Mouse (Mus musculus): ENCODE measurements at regions not wholly inside any gene's neighbourhood (a gene's known extent, or its start where the extent isn't known, plus 50 kb on each side); places are given as distances from the start of the nearest gene placed in this dataset.

DNA sequence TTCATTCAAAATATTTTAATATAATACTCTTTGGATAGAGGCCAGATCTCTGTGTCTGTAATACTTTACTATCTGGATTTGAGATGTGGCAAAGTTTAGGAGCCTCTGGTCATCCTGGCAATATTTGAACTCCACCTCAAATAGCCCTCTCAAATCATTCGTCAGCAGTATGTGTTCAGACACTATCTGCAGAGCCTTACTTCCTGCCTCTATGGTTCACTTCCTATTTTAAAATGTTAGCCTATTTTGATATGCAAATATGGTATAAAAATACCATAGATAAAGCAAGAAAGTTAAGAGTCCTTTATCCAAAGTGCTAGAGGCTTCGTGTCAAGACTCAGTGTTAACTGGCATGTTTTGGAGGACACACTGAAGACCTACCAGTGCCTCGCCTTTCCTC, 334.6 kb downstream of the Sv2b start:
- no peak overlapping the region for H3K4me3 ChIP-seq
- H3K36me3 ChIP-seq = no peaks in the 10 kb centered on the region
- H3K4me1 ChIP-seq = no peaks in the 10 kb centered on the region
- 81% methylated on average over 3 of the region's 3 CpGs for WGBS
- H3K27ac ChIP-seq = no peak overlapping the region
- no peaks in the 10 kb centered on the region for H3K9me3 ChIP-seq
- H3K4me2 ChIP-seq = no peak overlapping the region
- no peak overlapping the region for H3K9ac ChIP-seq
- no peak for ATAC-seq (ENCODE audit: insufficient number of reproducible peaks, insufficient read depth, low FRiP score, low TSS enrichment, low read depth)
- no peaks in the 10 kb centered on the region for H3K27me3 ChIP-seq

DNA sequence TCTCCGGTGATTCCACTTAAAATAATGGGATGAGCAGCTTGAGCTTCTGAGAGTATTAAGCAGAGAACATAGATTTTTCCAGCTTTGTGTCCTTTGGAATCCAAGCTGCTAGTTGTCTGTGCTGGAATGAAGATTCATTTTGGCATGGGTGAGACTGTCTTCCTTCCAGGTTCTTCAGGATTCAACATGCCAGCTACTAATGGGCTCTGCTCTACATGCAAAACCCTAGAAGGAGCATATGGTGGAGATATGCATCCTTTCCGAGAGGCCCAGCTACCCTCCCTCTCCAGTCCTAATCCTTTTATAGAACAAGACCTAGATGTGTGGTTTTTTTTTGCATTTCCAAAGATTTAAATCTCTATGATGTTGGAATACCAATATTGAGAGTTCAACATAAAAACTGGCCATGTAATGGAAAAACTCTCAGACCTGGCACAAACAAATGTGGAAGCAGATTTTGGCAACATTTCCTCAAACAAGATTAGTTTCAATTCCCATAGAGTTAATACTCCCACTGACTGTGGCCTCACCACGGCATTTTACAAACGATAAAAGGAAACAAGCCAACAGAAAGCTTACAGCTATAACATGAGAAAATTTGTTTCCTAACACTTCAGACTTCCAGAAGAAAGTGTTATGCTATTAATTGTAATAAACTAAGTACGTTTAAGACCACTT, 364.5 kb downstream of the Sv2b start:
- no peak for ATAC-seq (ENCODE audit: insufficient number of reproducible peaks, insufficient read depth, low FRiP score, low TSS enrichment, low read depth)
- H3K9me3 ChIP-seq = no peaks in the 10 kb centered on the region
- no peaks in the 10 kb centered on the region for H3K27me3 ChIP-seq
- no peak overlapping the region for H3K4me3 ChIP-seq
- no peak overlapping the region for H3K4me2 ChIP-seq
- H3K9ac ChIP-seq = no peak overlapping the region
- H3K4me1 ChIP-seq = 0 out of 2 replicates have a peak, but pooled peaks cover under 1% of the 10 kb centered on the region
- H3K27ac ChIP-seq = no peak overlapping the region
- H3K36me3 ChIP-seq = no peaks in the 10 kb centered on the region
- 72% methylated on average over 5 of the region's 5 CpGs for WGBS

DNA sequence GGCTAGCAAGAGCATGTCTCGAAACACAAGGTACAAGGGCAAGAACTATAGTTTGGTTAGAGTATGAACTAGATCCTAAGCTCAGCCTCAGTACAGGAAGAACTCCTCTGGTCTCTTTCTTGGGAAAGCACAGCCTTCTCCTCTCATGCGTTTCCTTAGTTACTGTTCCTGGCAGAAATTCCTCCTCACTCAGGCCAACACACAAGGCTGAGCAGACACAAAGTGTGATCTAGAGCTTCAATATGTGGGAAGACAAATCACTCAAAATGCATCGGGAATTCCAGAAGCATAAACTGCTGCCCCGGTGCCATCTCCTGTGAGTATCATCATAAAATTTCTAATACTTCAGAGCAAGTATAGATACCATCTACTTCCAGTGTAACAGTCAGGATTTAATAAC, 366.1 kb downstream of the Sv2b start:
- Histone ChIP-seq H3K27me3 (no peaks in the 10 kb centered on the region), H3K27ac (no peak overlapping the region), H3K36me3 (no peaks in the 10 kb centered on the region), H3K9ac (no peak overlapping the region), H3K4me2 (no peak overlapping the region), H3K4me1 (no peaks in the 10 kb centered on the region), H3K9me3 (no peaks in the 10 kb centered on the region), H3K4me3 (no peak overlapping the region)
- WGBS = 84% methylated on average over 4 of the region's 4 CpGs
- no peak for ATAC-seq (ENCODE audit: insufficient number of reproducible peaks, insufficient read depth, low FRiP score, low TSS enrichment, low read depth)

- H3K27ac ChIP-seq = no peak overlapping the region
- no peak overlapping the region for H3K4me3 ChIP-seq
- H3K4me1 ChIP-seq = no peaks in the 10 kb centered on the region
- no peaks in the 10 kb centered on the region for H3K27me3 ChIP-seq
- H3K9ac ChIP-seq = no peak overlapping the region
- no peaks in the 10 kb centered on the region for H3K36me3 ChIP-seq
- ATAC-seq (ENCODE audit: insufficient number of reproducible peaks, insufficient read depth, low FRiP score, low TSS enrichment, low read depth) = no peak
- no peaks in the 10 kb centered on the region for H3K9me3 ChIP-seq
- no peak overlapping the region for H3K4me2 ChIP-seq
- 37% methylated on average over 3 of the region's 3 CpGs for WGBS
Observed at GRCm38 (mm10) chr7:74942146-74942545, 366.9 kb downstream of the Sv2b start.

DNA sequence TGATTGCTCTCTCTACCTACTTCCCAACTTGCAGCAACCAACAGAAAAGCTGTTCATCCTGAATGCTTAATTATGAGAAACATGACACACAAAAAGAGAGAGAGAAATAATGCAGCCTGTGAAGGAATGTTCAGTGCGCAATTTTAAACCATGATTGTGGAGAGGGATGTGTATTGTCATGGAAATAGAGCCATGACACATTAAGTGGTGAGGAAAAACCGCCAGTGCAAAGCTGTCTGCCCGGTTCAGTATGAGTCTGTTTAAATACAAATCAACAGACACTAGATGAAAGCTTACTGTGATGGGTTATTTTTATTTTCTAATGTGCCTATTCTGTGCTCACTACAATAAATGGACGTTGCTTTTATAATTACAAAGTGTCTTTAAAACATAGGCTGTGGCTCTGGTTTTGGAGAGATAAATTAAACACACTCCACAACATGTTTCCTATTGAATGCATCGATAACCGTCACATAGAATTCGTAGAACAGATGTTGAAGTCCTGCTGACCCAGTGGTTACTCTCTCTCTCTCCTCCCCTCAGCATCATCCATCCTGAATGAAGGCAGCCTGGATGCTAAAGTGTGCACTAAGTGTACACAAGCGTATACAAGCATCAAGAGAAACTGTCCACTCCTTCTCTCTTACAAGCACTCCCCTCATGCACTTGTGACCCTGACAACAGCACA, 374.7 kb upstream of the Slco3a1 start:
- 47% methylated on average over 8 of the region's 8 CpGs for WGBS
- Histone ChIP-seq H3K9me3 (no peaks in the 10 kb centered on the region), H3K4me2 (no peak overlapping the region), H3K27me3 (no peaks in the 10 kb centered on the region), H3K4me3 (no peak overlapping the region), H3K4me1 (0 out of 2 replicates have a peak, but pooled peaks cover 3% of the 10 kb centered on the region), H3K9ac (no peak overlapping the region), H3K36me3 (no peaks in the 10 kb centered on the region), H3K27ac (no peak overlapping the region)
- ATAC-seq (ENCODE audit: insufficient number of reproducible peaks, insufficient read depth, low FRiP score, low TSS enrichment, low read depth) = no peak

DNA sequence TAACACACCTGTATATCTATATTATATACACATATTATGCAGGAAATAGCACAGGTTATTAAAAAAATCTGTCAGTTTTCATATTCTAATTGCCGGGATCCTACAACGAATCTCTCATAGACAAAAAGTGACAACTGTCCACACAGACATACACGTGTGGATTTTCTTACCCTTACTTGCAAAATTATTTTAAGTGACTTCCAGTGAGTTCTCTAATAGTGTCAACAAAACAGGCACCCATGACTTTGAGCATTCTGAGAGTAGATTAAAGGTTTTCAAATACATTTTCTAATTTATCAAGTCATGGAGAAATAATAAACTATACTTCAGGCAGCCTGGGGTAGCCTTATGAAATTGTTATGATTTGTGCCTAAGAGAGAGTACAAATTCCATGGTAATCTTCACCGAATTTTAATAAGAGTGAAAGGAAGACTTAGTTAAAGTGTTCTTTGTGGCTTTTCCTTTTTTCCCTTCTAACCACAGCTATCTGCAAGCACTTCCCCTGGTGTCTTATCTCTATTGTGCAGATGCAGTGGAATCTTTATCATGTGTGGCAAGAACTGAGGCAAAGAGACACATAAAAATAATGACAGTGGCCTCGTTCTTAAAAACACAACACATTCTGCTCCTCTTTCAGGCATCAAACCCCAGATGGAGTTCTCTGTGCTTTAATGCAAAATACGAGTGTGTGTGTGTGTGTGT, 373.8 kb upstream of the Slco3a1 start:
- no peaks in the 10 kb centered on the region for H3K36me3 ChIP-seq
- no peak overlapping the region for H3K9ac ChIP-seq
- H3K9me3 ChIP-seq = no peaks in the 10 kb centered on the region
- 73% methylated on average over 6 of the region's 6 CpGs for WGBS
- H3K27ac ChIP-seq = no peak overlapping the region
- ATAC-seq (ENCODE audit: insufficient number of reproducible peaks, insufficient read depth, low FRiP score, low TSS enrichment, low read depth) = no peak
- no peak overlapping the region for H3K4me2 ChIP-seq
- no peaks in the 10 kb centered on the region for H3K27me3 ChIP-seq
- 0 out of 2 replicates have a peak, but pooled peaks cover 3% of the 10 kb centered on the region for H3K4me1 ChIP-seq
- H3K4me3 ChIP-seq = no peak overlapping the region

- 0 out of 2 replicates have a peak, but pooled peaks cover 3% of the 10 kb centered on the region for H3K4me1 ChIP-seq
- no peak for ATAC-seq (ENCODE audit: insufficient number of reproducible peaks, insufficient read depth, low FRiP score, low TSS enrichment, low read depth)
- WGBS = 61% methylated on average over 2 of the region's 2 CpGs
Observed at GRCm38 (mm10) chr7:74926729-74927128, 372.1 kb upstream of the Slco3a1 start.

GRCm38 (mm10) chr7:74924156-74924555, 369.6 kb upstream of the Slco3a1 start:
- Histone ChIP-seq H3K4me3 (no peak overlapping the region), H3K4me2 (no peak overlapping the region), H3K27ac (no peak overlapping the region), H3K4me1 (no peaks in the 10 kb centered on the region), H3K9ac (no peak overlapping the region), H3K36me3 (no peaks in the 10 kb centered on the region), H3K27me3 (no peaks in the 10 kb centered on the region), H3K9me3 (no peaks in the 10 kb centered on the region)
- WGBS = 73% methylated on average over 1 of the region's 1 CpGs
- no peak for ATAC-seq (ENCODE audit: insufficient number of reproducible peaks, insufficient read depth, low FRiP score, low TSS enrichment, low read depth)

More at GRCm38 (mm10) chr7:74926729-74927128, 372.1 kb upstream of the Slco3a1 start:
- H3K27me3 ChIP-seq = no peaks in the 10 kb centered on the region
- H3K4me3 ChIP-seq = no peak overlapping the region
- H3K4me2 ChIP-seq = no peak overlapping the region
- H3K9me3 ChIP-seq = no peaks in the 10 kb centered on the region
- H3K36me3 ChIP-seq = no peaks in the 10 kb centered on the region
- no peak overlapping the region for H3K27ac ChIP-seq
- no peak overlapping the region for H3K9ac ChIP-seq

DNA sequence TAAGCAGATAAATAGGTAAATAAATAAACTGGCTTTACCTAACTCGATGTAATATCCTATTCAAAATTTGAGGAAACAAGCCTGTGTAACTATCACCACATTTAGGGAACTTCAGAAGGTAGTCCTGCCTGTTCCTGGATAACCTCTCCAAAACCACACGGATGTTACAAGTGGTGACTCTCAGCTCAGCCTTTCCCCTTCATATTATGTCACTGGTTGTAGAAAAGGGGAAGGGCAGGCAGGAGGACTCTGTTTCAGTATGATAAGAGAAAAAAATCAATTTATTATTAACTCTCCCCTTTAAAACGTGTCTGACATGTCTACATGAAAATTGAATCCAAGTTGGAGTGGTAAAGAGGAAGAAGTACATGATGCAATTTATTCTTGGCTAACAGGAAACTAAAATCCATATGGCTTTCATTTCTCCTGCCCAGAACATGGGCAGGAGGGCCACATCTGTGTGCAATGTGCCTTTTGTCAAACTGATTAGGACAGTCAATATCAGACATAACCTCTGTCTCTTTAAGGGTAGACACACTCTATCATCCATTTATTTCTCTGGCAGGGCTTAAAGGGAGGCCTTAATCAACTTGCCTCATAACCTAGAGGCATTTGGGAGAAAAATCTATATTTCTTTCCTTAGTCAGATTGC, 353.9 kb upstream of the Slco3a1 start:
- ATAC-seq (ENCODE audit: insufficient number of reproducible peaks, insufficient read depth, low FRiP score, low TSS enrichment, low read depth) = no peak
- Histone ChIP-seq H3K9ac (no peak overlapping the region), H3K9me3 (no peaks in the 10 kb centered on the region), H3K4me1 (peaks cover 10% of the 10 kb centered on the region), H3K4me2 (no peak overlapping the region), H3K4me3 (no peak overlapping the region), H3K27ac (no peak overlapping the region), H3K36me3 (no peaks in the 10 kb centered on the region), H3K27me3 (no peaks in the 10 kb centered on the region)
- 34% methylated on average over 3 of the region's 3 CpGs for WGBS

GRCm38 (mm10) chr7:74907391-74907790, 352.8 kb upstream of the Slco3a1 start:
- peaks cover 10% of the 10 kb centered on the region for H3K4me1 ChIP-seq
- H3K9ac ChIP-seq = no peak overlapping the region
- no peaks in the 10 kb centered on the region for H3K27me3 ChIP-seq
- H3K9me3 ChIP-seq = no peaks in the 10 kb centered on the region
- no peaks in the 10 kb centered on the region for H3K36me3 ChIP-seq
- H3K4me3 ChIP-seq = no peak overlapping the region
- H3K27ac ChIP-seq = no peak overlapping the region
- no peak for ATAC-seq (ENCODE audit: insufficient number of reproducible peaks, insufficient read depth, low FRiP score, low TSS enrichment, low read depth)
- no peak overlapping the region for H3K4me2 ChIP-seq
- WGBS = 40% methylated on average over 1 of the region's 1 CpGs

DNA sequence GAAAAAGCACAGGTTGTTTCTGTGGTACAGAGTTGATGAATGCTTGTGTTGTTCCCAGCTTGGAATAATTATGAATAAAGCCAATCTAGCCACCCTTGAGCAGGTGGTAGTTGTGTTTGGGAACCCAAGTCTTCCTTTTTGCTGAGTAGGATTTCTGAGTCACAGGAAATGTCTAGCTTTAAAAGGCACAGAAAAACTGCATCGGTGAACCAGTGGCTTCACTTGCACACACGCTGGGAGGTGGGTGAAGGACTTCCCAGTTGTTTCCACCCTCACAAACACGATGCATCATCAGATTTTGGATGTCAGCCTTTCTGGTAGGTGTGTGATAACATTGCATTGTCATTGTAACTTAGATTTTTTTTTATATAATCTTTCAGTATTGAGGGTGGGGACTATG, 322.9 kb upstream of the Slco3a1 start:
- Histone ChIP-seq H3K27me3 (no peaks in the 10 kb centered on the region), H3K36me3 (no peaks in the 10 kb centered on the region), H3K4me1 (no peaks in the 10 kb centered on the region), H3K4me3 (no peak overlapping the region), H3K9ac (no peak overlapping the region), H3K27ac (no peak overlapping the region), H3K4me2 (no peak overlapping the region), H3K9me3 (no peaks in the 10 kb centered on the region)
- ATAC-seq (ENCODE audit: insufficient number of reproducible peaks, insufficient read depth, low FRiP score, low TSS enrichment, low read depth) = no peak
- WGBS = 73% methylated on average over 3 of the region's 3 CpGs
